Mouse (Mus musculus): ENCODE measurements around the gene Gnat2. TPM values are rescaled to one million over a fixed set of nuclear protein-coding genes. Genes with fewer than 3 reads are reported as not detected.

Gene Gnat2
- total RNA-seq, 2 experiments from 2014 or later: not detected

Other genes with a start within 250 kb of the Gnat2 start
- not detected for gene Eps8l3, start 215.6 kb upstream of the Gnat2 start, total RNA-seq (2021)
- gene Gstm5, start 197.0 kb upstream of the Gnat2 start, total RNA-seq (2021): 100 to 1,000 TPM; 229 to 240 TPM
- gene Gstm7, start 161.0 kb upstream of the Gnat2 start, total RNA-seq (2021): 10 to 100 TPM; 88.4 to 91.6 TPM
- gene Gstm6, start 149.0 kb upstream of the Gnat2 start, total RNA-seq (2021): 1 to 10 TPM; 7.8 to 9.8 TPM
- gene Gstm3, start 123.5 kb upstream of the Gnat2 start, total RNA-seq (2021): not detected
- 1 to 10 TPM; 2.2 to 4.0 TPM for gene Gstm2, start 106.3 kb upstream of the Gnat2 start, total RNA-seq (2021)
- 100 to 1,000 TPM; 151 to 159 TPM for gene Gstm1, start 74.8 kb upstream of the Gnat2 start, total RNA-seq (2021)
- gene Gstm4, start 47.9 kb upstream of the Gnat2 start, total RNA-seq (2021): 10 to 100 TPM; 11.3 to 13.2 TPM
- 10 to 100 TPM; 55.6 to 58.8 TPM for gene Ampd2, start 6.1 kb upstream of the Gnat2 start, total RNA-seq (2021)
- 10 to 100 TPM; 38.1 to 44.4 TPM for gene Gnai3, start 53.4 kb downstream of the Gnat2 start, total RNA-seq (2021)
- gene Gpr61, start 62.1 kb downstream of the Gnat2 start, total RNA-seq (2021): 10 to 100 TPM; 14.4 to 15.2 TPM
- 10 to 100 TPM; 47.2 to 49.0 TPM for gene Amigo1, start 93.5 kb downstream of the Gnat2 start, total RNA-seq (2021)
- gene Cyb561d1, start 108.4 kb downstream of the Gnat2 start, total RNA-seq (2021): 10 to 100 TPM; 11.5 to 12.4 TPM
- gene Atxn7l2, start 118.1 kb downstream of the Gnat2 start, total RNA-seq (2021): 10 to 100 TPM; 20.9 to 24.4 TPM
- gene Sypl2, start 133.9 kb downstream of the Gnat2 start, total RNA-seq (2021): 1 to 10 TPM; 1.8 to 2.6 TPM
- 10 to 100 TPM; 77.2 to 80.1 TPM for gene Psma5, start 164.1 kb downstream of the Gnat2 start, total RNA-seq (2021)
- 100 to 1,000 TPM; 255 to 268 TPM for gene Sort1, start 191.3 kb downstream of the Gnat2 start, total RNA-seq (2021)